Mouse (Mus musculus) midbrain, embryonic 16.5 days (tissue): ENCODE data around the gene Fhdc1. TPM values are rescaled to one million over a fixed set of nuclear protein-coding genes. Genes with fewer than 3 reads are reported as not detected.

ENCODE experiments used
- ATAC-seq: fragments of 200-750 bp; cut with Nextera tagmentation; 2 replicates; pipeline ENCODE4 v1.8.0; 2017; ENCODE audit warnings: moderate TSS enrichment
- H3K27ac ChIP-seq: fragments of 300-500 bp; sonication (generic); 2 replicates; pipeline ENCODE4 v1.5.1; 2014; ENCODE audit warnings: mild to moderate bottlenecking, low read length, mixed read lengths
- H3K27me3 ChIP-seq: fragments of 300-500 bp; sonication (generic); 2 replicates; pipeline ENCODE4 v1.6.1; 2014; ENCODE audit warnings: low read depth, low read length, mixed read lengths; ENCODE audit not compliant: control insufficient read depth, insufficient read depth
- H3K36me3 ChIP-seq: fragments of 300-500 bp; sonication (generic); 2 replicates; pipeline ENCODE4 v1.6.1; 2014; ENCODE audit warnings: mild to moderate bottlenecking, low read length, moderate library complexity, mixed read lengths; ENCODE audit not compliant: control insufficient read depth, insufficient read depth
- H3K4me1 ChIP-seq: fragments of 300-500 bp; sonication (generic); 2 replicates; pipeline ENCODE4 v1.6.1; 2014; ENCODE audit warnings: mild to moderate bottlenecking, low read length, mixed read lengths; ENCODE audit not compliant: control insufficient read depth, insufficient read depth
- H3K4me2 ChIP-seq: fragments of 300-500 bp; sonication (generic); 2 replicates; pipeline ENCODE4 v1.6.1; 2014; ENCODE audit warnings: mild to moderate bottlenecking, low read length, mixed read lengths
- H3K4me3 ChIP-seq: fragments of 300-500 bp; sonication (generic); 2 replicates; pipeline ENCODE4 v1.5.1; 2014; ENCODE audit warnings: low read depth, mild to moderate bottlenecking, low read length, moderate library complexity, mixed read lengths
- H3K9ac ChIP-seq: fragments of 300-500 bp; sonication (generic); 2 replicates; pipeline ENCODE4 v1.6.1; 2014; ENCODE audit warnings: low read depth, low read length, mixed read lengths
- H3K9me3 ChIP-seq: fragments of 300-500 bp; sonication (generic); replicated peaks from 2 replicates; pipeline ENCODE4 v1.6.1; 2014; ENCODE audit warnings: mild to moderate bottlenecking, low read length, mixed read lengths; ENCODE audit not compliant: control insufficient read depth, poor library complexity, severe bottlenecking
- WGBS: fragments of 180-500 bp; shearing (Covaris S2); extraction: QIAGEN DNeasy Blood & Tissue Kit; methylation state at CpG from one replicate; pipeline ENCODE4 v1.1.7; 2014; 5-methylcytosine and 5-hydroxymethylcytosine counted together
- polyA plus RNA-seq: library from polyadenylated mRNA; unstranded; fragments of >200 nt; fragmentation: Nextera tagmentation; extraction: Ambion mirVana; gene quantifications from 2 replicates; pipeline ENCODE4 v1.2.1, GENCODE M21; 2015

The Fhdc1 gene
- polyA plus RNA-seq, 1 experiment from 2014 or later = 3.5 TPM

DNA sequence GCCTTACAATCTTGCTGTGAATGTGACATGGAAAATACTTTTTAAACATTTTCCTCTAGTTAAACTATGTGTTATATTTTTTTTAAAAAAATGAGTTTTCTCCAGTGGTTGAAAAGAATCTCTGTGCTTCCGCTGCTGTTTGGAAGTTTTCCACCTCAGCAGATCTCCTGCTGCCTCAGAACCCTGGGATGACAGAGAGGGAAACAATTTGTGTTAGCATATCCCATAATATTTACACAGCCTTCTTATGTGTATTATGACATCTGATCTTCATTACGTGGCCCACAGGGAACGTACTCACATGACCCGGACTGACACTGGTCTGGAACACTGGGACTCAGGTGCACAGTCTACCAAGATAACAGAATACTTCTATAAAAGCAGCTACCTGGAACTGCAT is 74.7 kb downstream of the Fhdc1 start:
- H3K27me3 ChIP-seq = no peaks in the 10 kb centered on the region

GRCm38 (mm10) chr3:84403389-84403788 is 76.8 kb downstream of the Fhdc1 start:
- Histone ChIP-seq H3K4me3 (no peak overlapping the region), H3K9ac (no peak overlapping the region), H3K9me3 (no peaks in the 10 kb centered on the region), H3K4me2 (no peak overlapping the region), H3K36me3 (no peaks in the 10 kb centered on the region), H3K4me1 (peaks cover 16% of the 10 kb centered on the region), H3K27me3 (no peaks in the 10 kb centered on the region), H3K27ac (no peak overlapping the region)
- ATAC-seq = no peak
- WGBS = 23% methylated on average over 5 of the region's 5 CpGs

More for the DNA sequence above, 74.7 kb downstream of the Fhdc1 start:
- Histone ChIP-seq H3K9ac (no peak overlapping the region), H3K4me3 (no peak overlapping the region), H3K27ac (no peak overlapping the region), H3K4me2 (no peak overlapping the region), H3K9me3 (no peaks in the 10 kb centered on the region), H3K36me3 (no peaks in the 10 kb centered on the region), H3K4me1 (peaks cover 16% of the 10 kb centered on the region)
- 89% methylated on average over 4 of the region's 4 CpGs for WGBS
- no peak for ATAC-seq

DNA sequence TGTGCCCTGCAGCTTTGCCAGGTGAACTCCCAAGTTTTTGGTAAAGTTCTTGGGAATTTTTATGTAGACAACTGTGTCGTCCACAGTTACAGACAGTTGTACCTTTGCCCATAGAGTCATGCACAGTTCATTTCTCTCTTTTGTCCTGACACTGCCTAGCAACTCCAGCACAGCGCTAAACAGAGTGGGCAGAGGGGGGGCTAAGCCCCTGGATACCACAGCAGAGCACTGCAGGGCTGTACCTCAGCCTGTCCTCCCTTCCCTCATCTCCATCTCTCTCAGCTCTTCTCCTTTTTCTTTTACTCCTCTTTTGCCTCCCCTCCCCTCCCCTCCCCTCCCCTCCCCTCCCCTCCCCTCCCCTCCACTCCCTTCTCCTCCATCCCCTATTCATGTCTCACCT is 77.5 kb downstream of the Fhdc1 start:
- no peak overlapping the region for H3K9ac ChIP-seq
- H3K4me2 ChIP-seq = no peak overlapping the region
- H3K27me3 ChIP-seq = no peaks in the 10 kb centered on the region
- H3K36me3 ChIP-seq = no peaks in the 10 kb centered on the region
- no peak overlapping the region for H3K27ac ChIP-seq
- ATAC-seq = no peak
- no peak overlapping the region for H3K4me3 ChIP-seq
- no peaks in the 10 kb centered on the region for H3K9me3 ChIP-seq
- H3K4me1 ChIP-seq = peaks cover 16% of the 10 kb centered on the region
- WGBS = 11% methylated on average over 2 of the region's 2 CpGs

DNA sequence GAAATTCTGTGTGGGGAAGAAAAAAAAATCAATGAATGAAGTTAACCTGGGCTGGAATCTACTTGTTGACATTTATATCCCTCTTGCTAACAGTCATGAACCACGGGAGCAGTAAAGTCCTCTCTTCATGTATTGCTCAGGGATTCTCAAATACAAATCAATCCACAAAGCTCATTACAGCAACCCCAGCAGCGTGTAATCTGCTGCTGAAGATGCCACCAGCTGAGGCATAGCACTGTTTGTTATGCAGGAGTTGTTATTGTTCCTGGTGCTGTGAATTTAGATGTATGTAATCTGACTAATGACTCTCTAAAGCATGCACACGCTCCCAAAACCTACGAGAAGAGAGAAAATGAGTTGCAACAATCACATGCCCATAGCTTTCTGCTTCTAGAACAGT is 82.3 kb downstream of the Fhdc1 start:
- ATAC-seq = no peak

DNA sequence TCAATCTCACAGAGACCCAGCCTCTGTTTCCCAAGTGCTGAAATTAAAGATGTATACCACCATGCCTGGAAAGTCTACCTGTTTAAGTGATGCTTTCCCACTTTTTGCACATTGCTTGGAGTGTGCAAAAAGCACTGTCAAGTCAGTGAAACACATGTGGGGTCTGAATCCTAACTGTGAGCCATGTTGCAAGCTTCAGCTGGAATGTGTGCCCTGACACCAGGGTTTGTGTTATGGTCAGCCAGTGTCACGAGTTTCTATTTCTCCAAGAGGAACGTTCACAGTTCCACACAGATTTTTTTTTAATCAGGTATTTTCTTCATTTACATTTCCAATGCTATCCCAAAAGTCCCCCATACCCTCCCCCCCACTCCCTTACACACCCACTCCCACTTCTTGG is 84.0 kb downstream of the Fhdc1 start:
- Histone ChIP-seq H3K4me3 (no peak overlapping the region), H3K9me3 (no peaks in the 10 kb centered on the region), H3K27ac (no peak overlapping the region), H3K27me3 (no peaks in the 10 kb centered on the region), H3K4me1 (no peaks in the 10 kb centered on the region), H3K36me3 (no peaks in the 10 kb centered on the region), H3K9ac (no peak overlapping the region), H3K4me2 (no peak overlapping the region)
- no peak for ATAC-seq
- WGBS = 89% methylated on average over 2 of the region's 2 CpGs

More for the DNA sequence above, 82.3 kb downstream of the Fhdc1 start:
- H3K4me1 ChIP-seq = no peaks in the 10 kb centered on the region
- no peaks in the 10 kb centered on the region for H3K36me3 ChIP-seq
- no peak overlapping the region for H3K4me3 ChIP-seq
- WGBS = 32% methylated on average over 4 of the region's 4 CpGs
- H3K27ac ChIP-seq = no peak overlapping the region
- no peaks in the 10 kb centered on the region for H3K27me3 ChIP-seq
- no peak overlapping the region for H3K9ac ChIP-seq
- H3K4me2 ChIP-seq = no peak overlapping the region
- no peaks in the 10 kb centered on the region for H3K9me3 ChIP-seq

DNA sequence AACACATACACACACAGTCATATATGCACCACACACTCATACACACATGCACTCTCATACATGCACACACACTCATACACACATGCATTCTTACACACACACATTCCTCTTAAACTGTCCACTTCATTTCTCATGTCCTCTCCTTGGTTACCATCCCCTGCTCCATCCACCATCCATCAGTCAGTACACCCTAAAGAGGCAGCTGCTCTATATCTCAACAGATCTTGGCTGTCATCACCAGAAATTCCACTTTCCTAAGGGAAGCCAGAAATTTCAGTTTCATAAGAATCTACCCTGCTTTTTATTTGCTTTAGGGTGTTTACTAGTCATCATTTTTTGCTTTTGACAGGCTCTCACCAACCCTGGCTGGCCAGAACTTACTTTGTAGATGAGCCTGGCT is 84.4 kb downstream of the Fhdc1 start:
- no peak for ATAC-seq
- H3K4me2 ChIP-seq = no peak overlapping the region

DNA sequence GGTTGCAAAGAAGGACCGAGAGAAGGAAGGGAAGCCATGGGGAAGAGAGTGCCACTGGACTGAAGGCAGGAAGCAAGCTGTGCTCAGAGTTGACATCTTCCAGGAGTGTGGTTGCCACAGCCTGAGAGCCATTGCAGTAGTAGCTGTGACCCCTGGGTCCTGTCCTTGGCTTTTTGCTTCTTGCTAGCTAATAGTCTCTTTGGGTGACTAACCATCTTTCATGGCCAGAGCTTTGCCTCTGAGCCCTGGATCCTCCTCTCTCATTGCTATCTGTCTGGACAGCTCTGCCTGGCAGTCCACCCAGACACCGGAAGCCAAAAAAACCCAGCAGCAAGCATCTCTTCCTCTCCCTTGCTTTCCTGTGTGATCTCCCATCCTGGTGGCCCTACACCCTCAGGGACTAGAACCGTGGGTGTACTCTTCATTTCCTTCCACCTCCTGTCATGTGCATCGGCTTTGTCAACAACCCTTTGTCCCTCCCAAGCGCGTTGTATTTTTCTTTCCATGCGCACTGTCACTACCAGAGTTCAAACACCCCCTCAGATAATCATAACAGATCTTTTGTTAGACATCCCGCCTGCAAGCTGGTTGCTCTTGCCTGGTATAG is 85.3 kb downstream of the Fhdc1 start:
- no peaks in the 10 kb centered on the region for H3K36me3 ChIP-seq
- no peak overlapping the region for H3K4me3 ChIP-seq
- no peaks in the 10 kb centered on the region for H3K9me3 ChIP-seq
- no peak overlapping the region for H3K9ac ChIP-seq
- H3K27ac ChIP-seq = no peak overlapping the region
- 80% methylated on average over 8 of the region's 8 CpGs for WGBS
- ATAC-seq = no peak
- H3K27me3 ChIP-seq = no peaks in the 10 kb centered on the region
- H3K4me1 ChIP-seq = no peaks in the 10 kb centered on the region
- no peak overlapping the region for H3K4me2 ChIP-seq

More for the DNA sequence above, 84.4 kb downstream of the Fhdc1 start:
- H3K4me3 ChIP-seq = no peak overlapping the region
- no peaks in the 10 kb centered on the region for H3K27me3 ChIP-seq
- H3K9me3 ChIP-seq = no peaks in the 10 kb centered on the region
- H3K9ac ChIP-seq = no peak overlapping the region
- H3K4me1 ChIP-seq = no peaks in the 10 kb centered on the region
- no peak overlapping the region for H3K27ac ChIP-seq
- no peaks in the 10 kb centered on the region for H3K36me3 ChIP-seq

Other genes starting within 250 kb of the Fhdc1 start
- 174 and 182 TPM in 2 replicates for gene Trim2, start 173.6 kb downstream of the Fhdc1 start, polyA plus RNA-seq
- 22.1 and 22.4 TPM in 2 replicates for gene Arfip1, start 102.2 kb upstream of the Fhdc1 start, polyA plus RNA-seq
- not detected in 2 replicates for gene Tigd4, start 113.1 kb upstream of the Fhdc1 start, polyA plus RNA-seq
- gene Tmem154, start 185.8 kb upstream of the Fhdc1 start, polyA plus RNA-seq = 0.87 and 1.3 TPM in 2 replicates